Mouse (Mus musculus): ENCODE results near the gene Ajap1.

DNA sequence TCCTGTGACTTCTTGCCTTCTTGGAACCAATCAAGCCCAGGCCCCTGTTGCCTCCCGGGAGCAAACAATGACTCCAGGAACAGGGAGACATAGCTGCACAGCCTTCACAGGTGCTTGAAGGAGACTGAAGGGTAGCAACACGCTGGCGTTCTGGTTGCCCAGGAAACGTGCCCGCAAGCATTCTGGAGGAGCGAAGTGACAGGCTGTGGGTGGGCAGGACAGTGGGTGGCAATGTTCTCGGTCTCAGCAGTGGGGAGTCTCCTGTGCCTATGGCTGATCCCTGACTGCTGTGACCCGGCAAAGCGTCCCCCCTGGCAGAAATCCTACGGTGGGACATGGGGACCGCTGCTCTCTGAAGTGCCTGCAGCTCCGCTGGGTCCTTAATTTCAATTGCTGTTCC is 43.6 kb downstream of the Ajap1 start:
- TF ChIP-seq CTCF (IDR thresholded peaks at IDR 0.05; ENCODE audit: low read depth) (no peak), EP300 (IDR thresholded peaks at IDR 0.05; ENCODE audit: low read depth) (no peak)

Measured in heart, postnatal 0 days (tissue).